Mouse (Mus musculus) heart, embryonic 13.5 days (tissue): ENCODE results near the gene Bglap2. TPM values are rescaled to one million over a fixed set of nuclear protein-coding genes. Genes with fewer than 3 reads are reported as not detected.

ENCODE experiments used
- ATAC-seq: fragments of 200-750 bp; cut with Nextera tagmentation; 2 replicates; pipeline ENCODE4 v1.8.0; 2017; ENCODE audit warnings: moderate TSS enrichment; ENCODE audit not compliant: insufficient number of reproducible peaks, low FRiP score, low TSS enrichment; ENCODE audit errors: extremely low read depth
- H3K27ac ChIP-seq: fragments of 300-500 bp; sonication (generic); replicated peaks from 2 replicates; pipeline ENCODE4 v1.5.1; 2015; ENCODE audit warnings: moderate library complexity, mild to moderate bottlenecking, inconsistent platforms
- H3K27me3 ChIP-seq: fragments of 300-500 bp; sonication (generic); replicated peaks from 2 replicates; pipeline ENCODE4 v1.6.1; 2015; ENCODE audit warnings: mild to moderate bottlenecking, inconsistent platforms
- H3K36me3 ChIP-seq: fragments of 300-500 bp; sonication (generic); 2 replicates; pipeline ENCODE4 v1.6.1; 2015; ENCODE audit warnings: mild to moderate bottlenecking, inconsistent platforms
- H3K4me1 ChIP-seq: fragments of 300-500 bp; sonication (generic); 2 replicates; pipeline ENCODE4 v1.6.1; 2015; ENCODE audit warnings: inconsistent platforms
- H3K4me2 ChIP-seq: fragments of 300-500 bp; sonication (generic); 2 replicates; pipeline ENCODE4 v1.6.1; 2015; ENCODE audit warnings: inconsistent platforms, mild to moderate bottlenecking, moderate library complexity
- H3K4me3 ChIP-seq: fragments of 300-500 bp; sonication (generic); 2 replicates; pipeline ENCODE4 v1.5.1; 2015; ENCODE audit warnings: moderate library complexity, mild to moderate bottlenecking, inconsistent platforms
- H3K9ac ChIP-seq: fragments of 300-500 bp; sonication (generic); 2 replicates; pipeline ENCODE4 v1.6.1; 2015; ENCODE audit warnings: inconsistent platforms, mild to moderate bottlenecking, moderate library complexity
- H3K9me3 ChIP-seq: fragments of 300-500 bp; sonication (generic); 2 replicates; pipeline ENCODE4 v1.6.1; 2016; ENCODE audit warnings: inconsistent platforms
- WGBS: fragments of 180-500 bp; shearing (Covaris S2); methylation state at CpG from one replicate; pipeline ENCODE4 v1.1.7; 2015; ENCODE audit warnings: mixed read lengths; 5-methylcytosine and 5-hydroxymethylcytosine counted together
- polyA plus RNA-seq: library from polyadenylated mRNA; unstranded; fragments of >200 nt; fragmentation: Nextera tagmentation; extraction: Ambion mirVana; gene quantifications from 2 replicates; pipeline ENCODE4 v1.2.1, GENCODE M21; 2015

Bglap2 gene
- polyA plus RNA-seq, 1 experiment from 2014 or later: not detected

- 28% methylated on average over 4 of the region's 4 CpGs for WGBS
- Histone ChIP-seq H3K4me3 (no peak overlapping the region), H3K27me3 (peaks cover 24% of the 10 kb centered on the region), H3K36me3 (peaks cover 46% of the 10 kb centered on the region), H3K9ac (no peak overlapping the region), H3K4me1 (peaks cover 55% of the 10 kb centered on the region), H3K4me2 (peak overlapping the region; percentile 63), H3K27ac (peak overlapping the region; percentile 64), H3K9me3 (no peaks in the 10 kb centered on the region)
- no peak for ATAC-seq
Measured at GRCm38 (mm10) chr3:88363700-88364099, 14.8 kb downstream of the Bglap2 start.

- H3K27ac ChIP-seq: no peak overlapping the region
- peaks cover 65% of the 10 kb centered on the region for H3K36me3 ChIP-seq
- H3K4me1 ChIP-seq: peaks cover 53% of the 10 kb centered on the region
- H3K4me2 ChIP-seq: no peak overlapping the region
- WGBS: 85% methylated on average over 2 of the region's 2 CpGs
- ATAC-seq: no peak
- no peaks in the 10 kb centered on the region for H3K9me3 ChIP-seq
- peaks cover 21% of the 10 kb centered on the region for H3K27me3 ChIP-seq
- H3K4me3 ChIP-seq: no peak overlapping the region
- no peak overlapping the region for H3K9ac ChIP-seq
Measured at GRCm38 (mm10) chr3:88361612-88362313, 16.7 kb downstream of the Bglap2 start.

- WGBS: 69% methylated on average over 6 of the region's 6 CpGs
- Histone ChIP-seq H3K4me1 (peaks cover 53% of the 10 kb centered on the region), H3K9ac (no peak overlapping the region), H3K4me2 (no peak overlapping the region), H3K9me3 (no peaks in the 10 kb centered on the region), H3K27ac (no peak overlapping the region), H3K27me3 (peaks cover 16% of the 10 kb centered on the region), H3K4me3 (no peak overlapping the region), H3K36me3 (peaks cover 72% of the 10 kb centered on the region)
- ATAC-seq: no peak
Measured at GRCm38 (mm10) chr3:88361096-88361495, 17.4 kb downstream of the Bglap2 start.

- WGBS: 71% methylated on average over 3 of the region's 3 CpGs
- no peak for ATAC-seq
- H3K27me3 ChIP-seq: peaks cover 5% of the 10 kb centered on the region
- H3K4me2 ChIP-seq: no peak overlapping the region
- no peak overlapping the region for H3K4me3 ChIP-seq
- peak overlapping the region; percentile 61 for H3K27ac ChIP-seq
- peaks cover 52% of the 10 kb centered on the region for H3K4me1 ChIP-seq
- H3K9ac ChIP-seq: peak overlapping the region; percentile 58
- H3K9me3 ChIP-seq: no peaks in the 10 kb centered on the region
- H3K36me3 ChIP-seq: peaks cover 83% of the 10 kb centered on the region
Measured at GRCm38 (mm10) chr3:88359989-88360388, 18.5 kb downstream of the Bglap2 start.

- 56% methylated on average over 5 of the region's 5 CpGs for WGBS
- Histone ChIP-seq H3K4me3 (no peak overlapping the region), H3K4me2 (no peak overlapping the region), H3K27me3 (0 out of 2 replicates have a peak, but pooled peaks cover under 1% of the 10 kb centered on the region), H3K4me1 (peaks cover 48% of the 10 kb centered on the region), H3K9me3 (no peaks in the 10 kb centered on the region), H3K27ac (peak overlapping the region; percentile 61), H3K36me3 (peaks cover 87% of the 10 kb centered on the region), H3K9ac (peak overlapping the region; percentile 58)
- no peak for ATAC-seq
Measured at GRCm38 (mm10) chr3:88359584-88359983, 18.9 kb downstream of the Bglap2 start.

- H3K9me3 ChIP-seq: no peaks in the 10 kb centered on the region
- 87% methylated on average over 8 of the region's 8 CpGs for WGBS
- H3K4me1 ChIP-seq: peaks cover 10% of the 10 kb centered on the region
- H3K36me3 ChIP-seq: peaks cover 100% of the 10 kb centered on the region
- no peaks in the 10 kb centered on the region for H3K27me3 ChIP-seq
- H3K4me3 ChIP-seq: no peak overlapping the region
- H3K4me2 ChIP-seq: no peak overlapping the region
- ATAC-seq: no peak
- H3K27ac ChIP-seq: no peak overlapping the region
- no peak overlapping the region for H3K9ac ChIP-seq
Measured at GRCm38 (mm10) chr3:88354396-88355165, 23.9 kb downstream of the Bglap2 start.

- no peak overlapping the region for H3K27ac ChIP-seq
- no peak overlapping the region for H3K4me2 ChIP-seq
- no peak overlapping the region for H3K9ac ChIP-seq
- no peak for ATAC-seq
- no peaks in the 10 kb centered on the region for H3K27me3 ChIP-seq
- no peaks in the 10 kb centered on the region for H3K4me1 ChIP-seq
- peaks cover 100% of the 10 kb centered on the region for H3K36me3 ChIP-seq
- H3K9me3 ChIP-seq: no peaks in the 10 kb centered on the region
- no peak overlapping the region for H3K4me3 ChIP-seq
- 84% methylated on average over 9 of the region's 9 CpGs for WGBS
Measured at GRCm38 (mm10) chr3:88352907-88353306, 25.6 kb downstream of the Bglap2 start.

GRCm38 (mm10) chr3:88350732-88351131 lies 27.8 kb downstream of the Bglap2 start:
- no peaks in the 10 kb centered on the region for H3K4me1 ChIP-seq
- no peak overlapping the region for H3K4me2 ChIP-seq
- H3K27me3 ChIP-seq: no peaks in the 10 kb centered on the region
- H3K9ac ChIP-seq: no peak overlapping the region
- 73% methylated on average over 13 of the region's 13 CpGs for WGBS
- no peak for ATAC-seq
- H3K27ac ChIP-seq: no peak overlapping the region
- H3K9me3 ChIP-seq: no peaks in the 10 kb centered on the region
- H3K4me3 ChIP-seq: no peak overlapping the region
- peaks cover 100% of the 10 kb centered on the region for H3K36me3 ChIP-seq

- H3K9me3 ChIP-seq: no peaks in the 10 kb centered on the region
- H3K4me2 ChIP-seq: peak overlapping the region; percentile 75
- WGBS: 62% methylated on average over 3 of the region's 3 CpGs
- no peak for ATAC-seq
- H3K27me3 ChIP-seq: no peaks in the 10 kb centered on the region
- 0 out of 2 replicates have a peak overlapping the region, but pooled peaks have one; percentile 31 for H3K27ac ChIP-seq
- H3K4me1 ChIP-seq: peaks cover 40% of the 10 kb centered on the region
- H3K36me3 ChIP-seq: peaks cover 33% of the 10 kb centered on the region
- 0 out of 2 replicates have a peak overlapping the region, but pooled peaks have one; percentile 10 for H3K4me3 ChIP-seq
- peak overlapping the region; percentile 11; the same call in 1 of the 2 replicates for H3K9ac ChIP-seq
Measured at GRCm38 (mm10) chr3:88339006-88339405, 39.5 kb downstream of the Bglap2 start.

GRCm38 (mm10) chr3:88338316-88338715 lies 40.2 kb downstream of the Bglap2 start:
- Histone ChIP-seq H3K9me3 (no peaks in the 10 kb centered on the region), H3K4me3 (peak overlapping the region; percentile 7; the same call in 1 of the 2 replicates), H3K4me1 (peaks cover 46% of the 10 kb centered on the region), H3K9ac (no peak overlapping the region), H3K27ac (no peak overlapping the region), H3K36me3 (peaks cover 26% of the 10 kb centered on the region), H3K4me2 (peak overlapping the region; percentile 75; the same call in 1 of the 2 replicates), H3K27me3 (no peaks in the 10 kb centered on the region)
- 82% methylated on average over 7 of the region's 7 CpGs for WGBS
- no peak for ATAC-seq

- peak overlapping the region; percentile 75 for H3K4me2 ChIP-seq
- ATAC-seq: peak; percentile 35
- no peaks in the 10 kb centered on the region; the same call in 1 of the 2 replicates for H3K27me3 ChIP-seq
- WGBS: 46% methylated on average over 11 of the region's 11 CpGs
- peaks cover 17% of the 10 kb centered on the region for H3K36me3 ChIP-seq
- peaks cover 46% of the 10 kb centered on the region for H3K4me1 ChIP-seq
- H3K9ac ChIP-seq: peak overlapping the region; percentile 73
- H3K4me3 ChIP-seq: peak overlapping the region; percentile 73
- peak overlapping the region; percentile 96 for H3K27ac ChIP-seq
- no peaks in the 10 kb centered on the region for H3K9me3 ChIP-seq
Measured at GRCm38 (mm10) chr3:88337367-88338020, 41.0 kb downstream of the Bglap2 start.
